Mouse (Mus musculus) skeletal muscle tissue, adult 2 months (tissue): ENCODE results near the gene Avil.

Experiments
- DNase-seq: peaks from one replicate; pipeline ENCODE4 v3.0.0-alpha.2; 2012; ENCODE audit warnings: low read depth, low spot score

Avil gene

DNA sequence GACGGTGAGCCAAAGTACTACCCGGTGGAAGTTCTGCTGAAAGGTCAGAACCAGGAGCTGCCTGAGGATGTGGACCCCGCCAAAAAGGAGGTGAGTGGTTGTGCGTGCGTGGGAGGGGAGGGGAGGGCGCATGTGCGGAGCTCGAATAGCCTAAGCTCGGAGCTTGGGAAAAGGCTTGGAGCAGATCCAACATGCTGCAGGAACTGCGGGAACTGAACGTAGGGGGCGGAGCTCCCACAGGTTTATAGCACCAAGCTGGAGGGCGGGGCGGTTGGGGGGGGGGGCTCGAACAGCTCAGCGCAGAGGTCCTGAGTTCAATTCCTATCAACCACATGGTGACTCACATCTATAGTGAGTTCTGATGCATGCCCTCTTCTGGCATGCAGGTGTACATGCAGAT, 17.9 kb downstream of the Avil start:
- no peak for DNase-seq

DNA sequence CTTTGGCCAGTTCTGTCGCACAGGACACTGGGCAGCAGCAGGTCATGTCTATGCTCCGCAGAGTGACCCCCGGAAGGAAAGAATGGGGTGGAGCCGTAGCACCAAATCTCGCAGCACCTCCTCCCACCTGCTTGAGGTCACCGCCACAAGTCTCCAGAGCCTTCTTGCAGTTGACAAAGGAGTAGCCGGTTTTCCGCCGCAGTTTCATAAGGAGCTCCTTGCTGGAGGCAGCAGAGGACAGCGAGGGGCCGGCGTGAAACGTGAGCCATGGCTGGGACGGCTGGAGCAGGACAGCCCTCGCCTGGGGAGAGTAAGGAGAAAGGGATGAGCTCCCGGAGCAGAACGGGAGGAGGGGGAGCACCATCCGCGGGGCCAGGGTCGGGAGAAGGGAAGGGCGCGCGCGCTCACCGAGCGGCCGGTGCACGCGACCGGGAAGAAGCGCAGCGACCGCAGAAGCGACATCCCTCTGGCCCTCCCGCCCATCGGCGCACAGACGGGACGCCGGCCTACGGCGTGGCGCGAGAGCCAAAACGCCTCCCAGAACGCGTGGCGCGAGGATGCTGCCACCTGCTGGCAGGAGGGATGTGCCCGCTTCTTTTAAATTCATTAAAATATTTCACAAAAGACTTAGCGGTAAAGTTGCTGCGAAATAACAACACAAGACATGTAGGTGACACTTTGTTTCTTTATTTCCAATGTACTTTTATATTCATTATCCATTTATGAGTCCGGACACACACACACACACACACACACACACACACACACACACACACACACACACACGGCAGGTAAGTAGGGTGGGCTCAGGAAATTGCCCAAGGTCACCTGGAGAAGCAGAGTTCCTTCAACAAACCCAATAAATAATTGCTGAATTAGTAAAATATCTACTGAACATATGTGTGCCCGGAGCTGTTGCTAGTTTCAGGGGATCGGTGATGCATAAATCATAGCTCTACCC, 30.1 kb downstream of the Avil start, which contains the start of gene Tsfm:
Gene Tsfm (minus strand): TSS at position 505 of the 961 bp plus-strand sequence.
- peak; percentile 84 for DNase-seq

DNA sequence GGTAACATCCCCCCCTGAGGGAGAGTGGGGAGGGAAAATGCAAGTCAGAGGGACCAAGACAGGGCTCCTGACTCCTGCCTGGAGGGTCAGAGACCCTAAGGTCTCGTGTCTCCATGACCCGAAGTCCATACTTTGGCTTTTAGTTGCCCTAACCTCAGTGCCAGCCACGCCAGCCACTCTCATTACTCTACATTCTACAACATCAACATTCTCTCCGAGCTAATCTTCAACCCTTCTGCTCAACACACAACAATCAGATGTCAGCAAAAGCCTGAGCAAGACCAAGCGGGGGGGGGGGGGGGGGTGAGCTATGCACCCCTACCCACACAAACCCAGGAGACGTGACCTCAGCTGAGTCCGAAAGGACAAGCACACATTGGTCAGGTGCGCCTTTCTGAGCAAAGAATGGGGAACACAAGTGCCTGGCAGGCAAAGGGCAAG, 32.8 kb downstream of the Avil start:
- no peak for DNase-seq

DNA sequence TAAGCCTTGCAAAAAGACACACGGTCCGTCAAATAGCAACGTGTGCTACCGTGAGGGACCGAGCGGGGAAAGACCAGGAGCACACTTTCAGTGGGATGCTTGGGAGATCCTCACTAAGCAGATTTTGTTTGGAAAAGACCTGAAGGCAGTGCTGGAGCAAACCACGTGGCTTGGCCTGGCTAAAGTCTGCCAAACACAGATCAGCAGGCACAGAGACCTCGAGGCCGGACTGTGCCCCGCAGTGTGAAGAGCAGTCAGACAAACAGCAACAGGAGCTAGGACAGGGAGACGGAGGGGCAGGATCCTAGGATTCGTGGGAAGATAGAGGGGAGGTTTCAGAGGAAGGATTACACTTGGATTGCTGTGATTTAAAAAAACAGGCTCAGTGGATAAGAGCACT, 35.8 kb downstream of the Avil start:
- no peak for DNase-seq

DNA sequence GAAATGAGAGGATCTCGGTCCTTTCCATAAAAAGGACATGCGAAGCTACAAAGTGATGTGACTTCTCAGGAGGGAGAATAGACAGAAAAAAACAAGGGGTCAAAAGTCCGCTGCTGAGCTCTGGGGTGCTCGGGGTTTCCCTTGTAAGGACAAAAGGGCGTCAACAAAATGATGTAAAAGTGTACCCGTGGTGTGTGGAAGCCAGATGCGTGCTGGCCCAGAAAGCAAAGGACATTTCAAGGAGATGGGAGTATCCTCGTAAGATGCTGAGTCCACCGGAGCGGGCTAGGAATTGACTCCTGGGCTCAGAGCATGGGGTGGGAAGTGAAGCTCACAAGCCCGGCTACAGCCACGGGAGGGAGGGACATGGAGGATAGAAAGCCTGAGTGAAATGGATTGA, 37.1 kb downstream of the Avil start:
- DNase-seq: no peak

DNA sequence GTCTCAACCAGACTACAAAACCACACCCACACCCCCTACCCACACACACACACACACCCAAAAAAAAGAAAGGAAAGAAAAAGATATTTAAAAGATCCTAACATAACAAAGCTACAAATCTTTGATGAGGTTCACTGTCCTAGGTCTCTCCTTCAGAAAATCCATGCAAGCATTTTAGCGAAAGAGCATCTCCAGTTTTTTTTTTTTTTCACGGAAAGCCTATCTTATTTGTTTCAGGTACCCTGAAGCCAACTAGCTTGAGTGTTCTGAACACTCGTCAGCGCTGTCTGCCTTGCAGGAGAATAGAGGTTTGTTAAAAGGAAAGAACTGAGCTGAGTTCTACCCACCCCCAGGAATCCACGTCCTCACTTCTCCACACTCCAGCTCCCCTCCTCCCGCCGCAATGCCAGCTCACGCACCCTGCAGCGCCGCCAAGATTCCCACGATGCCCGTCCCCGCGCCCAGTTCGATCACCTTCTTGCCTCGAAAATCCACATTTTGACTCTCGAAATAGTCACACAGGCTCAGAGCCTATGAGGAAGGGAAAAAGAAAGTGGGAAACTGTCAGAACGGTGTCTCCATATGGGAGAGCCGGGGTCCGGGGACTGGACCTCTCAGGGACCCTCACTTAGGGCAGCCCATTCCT, 40.2 kb downstream of the Avil start:
- DNase-seq: no peak

DNA sequence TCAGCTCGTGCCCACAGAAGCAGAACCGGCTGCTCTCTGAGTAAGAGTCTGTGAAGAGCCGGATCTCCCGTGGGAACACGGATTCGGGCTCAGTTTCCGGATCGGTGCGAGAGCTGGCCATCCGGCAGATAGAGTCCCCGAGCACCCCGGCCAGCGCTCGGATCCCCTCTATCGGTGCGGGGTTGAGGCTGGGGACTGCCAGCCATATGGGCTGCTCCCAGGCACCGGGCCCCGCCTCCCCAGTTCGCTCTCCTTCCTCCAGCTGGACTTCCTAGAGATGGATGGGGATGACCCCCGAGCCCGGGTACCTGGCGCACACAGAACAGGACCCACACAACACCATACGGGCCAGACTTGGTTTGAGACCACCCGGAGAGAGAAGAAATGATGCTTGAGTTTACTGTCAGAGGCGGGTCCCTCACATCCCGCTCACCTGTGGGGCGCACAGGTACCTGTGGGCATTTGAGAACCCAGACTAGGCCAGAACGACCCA, 40.8 kb downstream of the Avil start, which contains the start of the genes Mettl1 and Eef1akmt3:
Gene Mettl1 (plus strand): TSS at position 141 of the 493 bp plus-strand sequence.
Gene Eef1akmt3 (minus strand): TSS at position 240 of the 493 bp plus-strand sequence.
- DNase-seq: no peak

DNA sequence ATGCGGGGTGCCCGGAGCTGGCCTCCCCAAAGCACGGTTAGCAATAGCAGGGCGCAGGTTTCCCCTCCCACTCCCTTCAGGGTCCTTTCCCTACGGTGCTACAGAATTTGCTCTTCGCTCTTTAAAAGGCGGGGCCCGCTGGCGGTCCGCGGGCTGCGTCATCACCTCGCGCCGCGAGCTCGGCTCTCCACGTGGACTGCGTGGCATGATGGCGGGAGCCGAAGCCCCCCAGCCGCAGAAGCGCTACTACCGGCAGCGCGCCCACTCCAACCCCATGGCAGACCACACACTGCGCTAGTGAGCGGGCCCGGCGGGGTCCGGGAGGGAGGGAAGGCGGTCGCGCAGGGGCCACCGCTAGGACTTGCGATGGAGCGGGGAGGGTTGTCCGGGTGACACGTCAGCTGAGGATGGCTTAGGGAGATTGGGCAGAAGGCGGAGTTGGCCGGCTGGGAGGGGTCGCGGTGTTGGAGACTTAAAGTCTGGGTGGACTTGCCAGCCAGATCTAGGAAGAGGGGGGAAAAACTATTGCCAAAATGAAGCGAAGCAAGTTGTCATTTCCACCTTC, 41.3 kb downstream of the Avil start:
- peak; percentile 81 for DNase-seq

DNA sequence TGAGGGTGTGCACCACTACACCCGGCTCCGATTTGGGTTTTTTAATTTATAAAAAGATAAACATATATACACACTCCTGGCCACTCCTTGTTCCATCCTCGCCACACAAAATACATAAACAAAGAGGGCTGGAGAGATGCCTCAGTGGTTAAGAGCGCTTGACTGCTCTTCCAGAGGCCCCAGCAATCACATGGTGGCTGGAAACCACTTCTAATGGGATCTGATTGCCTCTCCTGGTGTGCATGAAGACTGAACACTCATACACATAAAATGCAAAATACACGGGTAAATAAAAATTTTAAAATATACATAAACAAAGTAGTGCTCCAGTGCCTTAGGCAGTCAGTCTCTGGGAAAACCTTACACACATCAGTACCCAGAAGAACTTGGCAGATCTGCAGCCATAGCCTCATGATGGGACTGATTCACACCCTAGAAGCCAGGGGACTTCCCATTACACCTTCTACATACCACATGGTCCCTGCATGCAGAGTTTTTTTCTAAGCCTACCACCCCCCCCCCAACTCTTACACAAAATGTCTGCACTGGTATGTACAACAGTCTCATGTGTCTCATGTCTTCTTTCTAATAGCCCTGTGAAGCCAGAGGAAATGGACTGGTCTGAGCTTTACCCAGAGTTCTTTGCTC, 42.1 kb downstream of the Avil start:
- DNase-seq: no peak

DNA sequence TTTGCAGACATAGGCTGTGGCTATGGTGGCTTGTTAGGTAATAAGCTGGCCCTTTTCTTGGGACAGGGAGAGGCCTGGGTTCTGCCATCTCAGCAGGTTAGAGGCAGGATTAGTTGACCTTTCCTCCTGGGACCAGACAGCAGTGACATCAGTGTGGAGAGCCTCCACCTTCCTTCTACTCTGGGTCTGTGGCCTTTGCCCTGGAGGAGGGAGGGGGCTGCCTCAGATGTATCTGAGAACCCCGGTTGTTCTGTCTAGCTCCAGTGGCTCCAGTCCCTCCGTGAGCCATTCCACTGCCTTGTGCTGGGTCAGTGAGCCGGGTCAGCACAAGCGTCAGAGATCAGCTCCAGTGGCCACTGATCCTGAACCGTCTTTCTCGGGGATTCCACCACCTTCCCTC, 42.7 kb downstream of the Avil start:
- no peak for DNase-seq

DNA sequence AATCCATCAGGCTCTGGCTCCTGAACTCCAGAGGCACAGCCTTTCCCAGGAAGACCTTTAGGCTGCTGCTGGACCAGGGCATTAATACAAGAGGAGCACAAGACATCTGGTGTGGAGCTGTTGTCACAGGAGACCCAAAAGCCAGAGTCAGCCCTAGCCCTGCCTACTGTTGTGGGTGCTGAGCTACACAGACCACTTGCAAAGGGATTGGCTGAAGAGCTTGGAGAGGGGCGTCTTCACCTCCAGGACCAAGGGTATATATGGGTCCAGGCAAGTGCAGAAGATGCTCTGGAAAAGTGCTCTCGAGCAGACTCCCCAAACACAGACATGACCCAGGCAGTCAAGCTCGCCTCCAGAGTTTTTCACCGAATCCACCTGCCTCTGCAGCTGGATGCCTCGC, 47.4 kb downstream of the Avil start, which contains the start of gene Cyp27b1:
Gene Cyp27b1 (plus strand): TSS at position 297 of the 400 bp plus-strand sequence.
- DNase-seq: no peak

DNA sequence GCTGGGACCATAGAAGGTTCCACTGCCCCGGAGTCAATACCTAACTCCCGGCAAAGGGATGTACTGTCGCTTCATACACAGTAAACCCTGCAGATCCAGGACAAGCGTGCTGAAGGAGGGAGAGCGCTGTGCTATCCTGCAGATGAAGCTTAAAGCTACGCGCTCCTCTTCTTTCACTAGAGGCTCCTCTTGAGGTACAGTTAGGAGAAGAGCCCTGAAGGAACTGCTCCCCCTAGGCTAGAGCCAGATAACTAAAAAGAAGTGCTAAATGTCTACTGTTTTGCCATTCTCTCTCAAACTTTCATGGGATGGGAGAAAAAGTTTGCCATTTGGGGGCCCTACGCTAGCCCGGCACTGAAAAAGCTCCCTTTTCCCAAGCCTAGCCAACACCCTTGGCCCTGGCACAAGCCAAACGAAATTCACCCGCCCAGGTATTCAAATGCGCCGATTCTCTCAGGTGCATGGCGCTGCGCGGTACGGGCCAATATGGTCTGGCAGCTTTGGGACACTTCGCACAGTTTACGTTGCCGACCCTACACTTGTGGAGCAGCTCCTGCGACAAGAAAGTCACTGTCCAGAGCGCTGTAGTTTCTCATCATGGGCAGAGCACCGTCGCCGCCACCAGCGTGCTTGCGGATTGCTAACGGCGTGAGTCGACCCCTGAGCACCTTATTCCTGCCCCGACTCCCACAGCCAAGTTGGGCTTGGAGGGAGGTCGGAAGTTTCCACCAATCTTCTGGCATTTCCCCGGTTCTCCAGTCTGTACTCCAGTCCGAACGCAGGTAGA, 48.3 kb downstream of the Avil start:
- DNase-seq: no peak

DNA sequence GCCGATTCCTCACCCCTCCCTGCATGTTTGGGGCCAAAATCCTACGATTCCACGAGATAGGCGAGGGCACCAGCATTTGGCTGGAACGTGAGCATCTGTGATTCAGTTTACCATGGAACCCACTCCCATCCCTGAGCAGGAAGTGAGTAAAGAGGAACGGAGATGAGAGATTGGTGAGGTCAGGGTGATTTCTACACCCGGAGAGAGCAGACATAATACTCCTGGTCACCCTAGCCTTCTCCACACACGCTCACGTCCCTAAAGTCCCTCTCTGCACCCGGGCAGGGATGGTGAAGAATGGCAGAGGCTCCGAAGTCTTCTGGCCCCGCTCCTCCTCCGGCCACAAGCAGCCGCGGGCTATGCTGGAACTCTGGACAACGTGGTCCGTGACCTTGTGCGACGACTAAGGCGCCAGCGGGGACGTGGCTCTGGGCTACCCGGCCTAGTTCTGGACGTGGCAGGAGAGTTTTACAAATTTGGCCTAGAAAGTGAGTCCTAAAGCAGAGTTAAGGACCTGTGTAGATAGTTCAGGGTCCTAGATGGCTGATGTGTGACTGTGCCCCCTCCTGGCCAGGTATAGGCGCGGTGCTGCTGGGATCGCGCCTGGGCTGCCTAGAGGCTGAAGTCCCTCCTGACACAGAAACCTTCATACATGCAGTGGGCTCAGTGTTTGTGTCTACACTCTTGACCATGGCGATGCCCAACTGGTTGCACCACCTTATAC, 49.0 kb downstream of the Avil start:
- no peak for DNase-seq

DNA sequence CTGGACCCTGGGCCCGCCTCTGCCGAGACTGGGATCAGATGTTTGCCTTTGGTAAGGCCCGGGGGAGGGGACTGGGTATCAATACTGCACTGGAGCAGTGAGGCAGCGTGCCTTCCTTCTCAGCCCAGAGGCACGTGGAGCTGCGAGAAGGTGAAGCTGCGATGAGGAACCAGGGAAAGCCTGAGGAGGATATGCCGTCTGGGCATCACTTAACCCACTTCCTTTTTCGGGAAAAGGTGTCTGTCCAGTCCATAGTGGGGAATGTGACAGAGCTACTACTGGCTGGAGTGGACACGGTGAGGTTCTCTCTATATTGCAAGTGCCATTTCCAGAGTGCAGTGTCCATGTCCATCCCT, 49.6 kb downstream of the Avil start:
- DNase-seq: no peak

DNA sequence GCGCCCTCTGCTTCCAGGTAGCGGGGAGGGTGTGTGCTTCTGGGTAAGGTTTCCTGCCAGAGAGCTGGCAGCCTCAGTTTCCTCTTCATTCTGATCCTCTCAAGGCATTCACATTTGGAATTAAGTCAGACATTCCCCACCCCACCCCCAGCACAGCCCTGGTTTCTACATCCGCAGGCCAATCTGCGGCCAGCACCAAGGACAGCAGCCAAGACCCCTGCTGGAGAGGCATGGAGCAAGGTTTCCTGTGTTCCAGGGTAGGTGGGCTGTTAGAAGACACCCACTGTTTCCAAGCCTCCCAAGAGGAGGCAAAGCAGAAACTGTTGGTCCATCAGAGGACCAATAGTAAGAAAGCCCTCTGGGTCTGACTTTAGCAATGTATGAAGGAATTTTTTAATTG, 54.1 kb downstream of the Avil start:
- no peak for DNase-seq

DNA sequence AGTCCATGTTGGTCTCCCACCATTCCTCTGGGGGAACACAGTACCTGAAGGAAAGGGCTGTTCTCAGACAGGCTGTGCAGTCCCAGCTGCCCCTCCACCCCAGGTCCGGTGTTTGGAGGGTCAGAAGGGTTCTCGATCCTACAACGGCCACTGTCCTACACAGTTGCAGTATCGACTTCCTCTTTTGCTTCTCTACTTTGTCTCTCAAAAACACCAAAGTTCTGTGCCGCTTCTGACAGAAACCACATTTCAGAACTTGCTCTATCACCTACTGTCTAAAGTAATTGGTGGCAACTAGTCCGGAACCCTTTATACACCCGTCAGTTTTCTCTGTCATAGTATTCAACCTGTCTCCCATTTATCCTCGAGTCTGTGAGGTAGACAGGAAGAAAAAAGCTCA, 54.9 kb downstream of the Avil start:
- no peak for DNase-seq

DNA sequence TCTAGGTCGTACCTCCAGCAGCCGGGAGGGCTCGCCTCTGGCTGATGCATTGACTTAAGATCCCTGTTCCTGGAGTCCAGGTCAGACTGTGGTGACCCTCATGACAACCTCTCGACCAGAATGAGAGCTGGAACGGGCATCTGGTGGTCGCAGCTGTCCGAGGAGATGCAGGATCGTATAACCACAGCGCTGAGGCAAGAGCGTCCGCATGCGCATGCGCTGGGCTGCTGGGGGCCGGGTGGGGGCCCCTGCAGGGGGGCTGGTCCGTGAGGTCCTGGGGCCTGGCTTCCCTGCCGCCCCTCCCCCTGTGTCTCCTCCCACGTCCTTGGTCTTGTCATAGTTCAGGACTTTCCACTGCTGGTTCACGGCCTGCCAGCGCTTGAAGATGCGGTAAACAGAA, 56.0 kb downstream of the Avil start:
- no peak for DNase-seq

DNA sequence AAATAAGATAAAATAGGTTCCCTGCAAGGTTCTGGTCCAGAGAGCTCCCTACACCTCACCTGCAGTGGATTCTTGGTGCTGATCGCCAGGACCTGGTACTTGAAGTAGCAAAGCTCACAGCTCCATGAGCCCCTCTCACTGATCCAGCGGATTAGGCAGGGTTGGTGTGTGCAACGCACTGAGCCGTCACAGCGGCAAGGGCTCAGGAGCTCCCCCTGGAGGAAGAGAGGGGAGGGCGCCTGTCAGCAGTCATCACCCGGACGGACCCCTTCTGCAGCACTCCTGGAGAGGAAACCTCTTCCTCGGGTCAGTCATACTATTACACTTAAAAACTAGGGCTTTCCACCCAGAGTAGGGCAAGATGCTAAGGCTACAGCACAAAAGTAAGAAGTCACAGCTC, 57.7 kb downstream of the Avil start:
- no peak for DNase-seq

DNA sequence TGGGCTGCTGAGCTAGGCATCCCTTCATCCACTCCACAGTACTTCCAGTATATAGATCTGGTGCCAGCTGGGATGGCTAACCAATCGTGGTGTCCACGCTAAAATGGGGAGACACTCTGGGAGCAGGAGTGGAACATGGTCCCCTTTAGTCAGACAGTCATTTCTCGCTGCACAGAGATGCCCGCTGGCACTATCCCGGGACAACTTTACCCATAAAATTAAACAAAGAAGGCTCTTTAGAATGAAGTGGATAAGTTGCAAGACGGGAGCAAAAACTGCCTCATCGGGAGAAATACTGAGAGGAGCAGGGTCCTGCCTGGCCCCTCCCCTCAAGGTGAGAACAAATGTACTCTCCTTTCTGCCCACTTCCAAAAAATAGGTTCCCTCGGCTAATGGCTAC, 58.2 kb downstream of the Avil start:
- no peak for DNase-seq
